Mouse (Mus musculus) adrenal gland, adult 2 months (tissue): ENCODE results near the gene Katnbl1. TPM values are rescaled to one million over a fixed set of nuclear protein-coding genes. Genes with fewer than 3 reads are reported as not detected.

Experiments used
- DNase-seq: peaks from one replicate; pipeline ENCODE4 v3.0.0; 2021
- long read RNA-seq: library from polyadenylated mRNA; stranded (forward); transcript quantifications from one replicate; pipeline ENCODE4 v2.0.0, GENCODE M21; 2021
- polyA plus RNA-seq: library from polyadenylated mRNA; depleted of rRNA; stranded (reverse); fragments of >200 nt; gene quantifications from 2 replicates; pipeline ENCODE4 v1.2.3, GENCODE M21; 2012; rRNA removed
- total RNA-seq, 2 experiments: library from RNA; stranded (reverse); gene quantifications; 2 replicates each; pipeline ENCODE4 v1.2.3; 2021

Katnbl1 gene
- total RNA-seq: 10 to 100 TPM; 10.4 to 10.5 TPM
- polyA plus RNA-seq: 0.30 and 0.35 TPM in 2 replicates
- long read RNA-seq, transcript Katnbl1-201 (10 exons, 2,886 nt): major isoform, 11 of 12 reads
- long read RNA-seq, partial matches to known transcripts: 0 of 12 reads
- long read RNA-seq, other reads (novel, unspliced or antisense): 1 of 12 reads

DNA sequence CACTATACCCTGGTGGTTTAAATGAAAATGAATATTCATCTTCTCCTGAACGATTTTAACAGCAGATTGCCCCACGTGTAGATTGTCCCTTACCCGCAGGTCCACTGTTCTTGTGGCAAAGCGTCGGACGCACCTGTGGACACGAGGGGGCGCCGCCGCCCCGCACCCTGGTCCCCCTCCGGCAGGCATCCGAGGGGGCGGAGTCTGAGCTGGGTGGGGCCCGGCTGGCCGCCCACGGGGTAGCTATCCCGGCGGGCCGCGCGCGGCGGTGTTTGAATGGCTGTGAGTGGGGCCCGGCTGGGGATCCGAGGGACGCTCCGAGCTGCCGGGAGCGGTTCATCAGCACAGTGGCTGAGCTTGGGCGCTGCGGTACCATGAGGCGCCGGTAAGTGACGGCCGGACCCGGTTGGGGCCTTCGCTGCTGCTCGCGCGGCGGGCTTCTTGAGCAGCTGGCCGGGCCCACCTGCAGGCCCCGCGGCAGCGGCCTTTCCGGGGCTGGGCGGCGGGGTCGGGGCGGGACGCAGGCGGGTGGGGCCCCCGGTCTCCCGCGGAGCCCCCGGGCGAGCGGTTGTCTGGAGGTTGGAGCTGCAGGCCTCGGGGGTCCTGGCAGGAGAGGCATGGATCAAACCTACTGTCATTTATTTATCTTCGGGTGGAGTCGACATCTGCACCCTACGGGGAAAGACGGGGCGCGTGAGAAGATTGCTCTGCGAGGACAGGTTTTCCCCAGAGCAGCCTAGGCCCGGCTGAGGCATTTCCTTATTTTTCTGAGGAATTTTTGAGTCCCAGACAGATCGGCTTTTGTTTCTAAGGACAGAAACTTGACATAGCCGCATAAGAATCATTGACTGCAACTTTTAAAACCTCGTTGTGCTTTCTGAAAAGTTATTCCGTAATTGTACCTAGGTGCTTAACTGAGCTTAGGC lies at the start of gene Katnbl1:
Gene Katnbl1, plus strand, starts transcription at position 239 of the 926 bp plus-strand sequence.
- DNase-seq: peak; percentile 98

DNA sequence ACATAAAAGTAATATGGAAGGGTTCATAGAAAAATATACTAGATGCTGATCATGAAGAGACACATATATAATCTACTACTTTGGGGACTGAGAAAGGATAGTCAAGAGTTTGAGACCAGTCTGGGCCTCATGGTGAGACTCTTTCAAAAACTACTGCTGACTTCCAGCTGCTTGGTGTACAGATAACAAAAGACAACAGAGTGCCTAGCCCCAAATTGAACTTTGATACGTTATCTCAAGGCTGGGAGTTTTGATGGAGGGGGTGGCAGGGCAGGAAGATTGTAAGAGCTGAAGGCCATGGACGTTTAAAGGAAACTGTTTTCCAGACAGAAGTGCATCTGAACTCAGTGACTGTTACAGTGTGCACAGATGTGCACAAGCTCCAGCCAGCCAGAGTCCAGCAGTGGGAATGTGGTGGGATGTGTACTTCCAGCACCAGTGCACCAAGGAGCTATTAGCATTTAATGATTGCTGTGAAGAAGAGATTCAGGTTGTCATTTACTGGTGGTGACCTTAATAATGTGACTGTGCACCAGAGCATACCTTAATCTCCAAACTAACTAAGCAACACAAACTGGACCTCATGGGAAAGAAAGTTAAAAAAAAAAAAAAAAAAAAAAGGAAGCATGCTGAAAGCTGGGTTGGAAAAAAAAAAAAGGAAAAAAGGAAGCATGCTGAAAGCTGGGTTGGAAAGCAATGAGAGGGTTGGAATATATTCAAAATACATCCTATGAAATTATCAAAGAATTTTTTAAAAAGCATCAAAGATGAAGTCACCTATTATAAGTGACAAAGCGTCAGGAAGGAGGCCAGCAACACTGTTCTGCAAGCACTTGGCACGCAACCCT lies 46.7 kb upstream of the Katnbl1 start:
- DNase-seq: no peak

DNA sequence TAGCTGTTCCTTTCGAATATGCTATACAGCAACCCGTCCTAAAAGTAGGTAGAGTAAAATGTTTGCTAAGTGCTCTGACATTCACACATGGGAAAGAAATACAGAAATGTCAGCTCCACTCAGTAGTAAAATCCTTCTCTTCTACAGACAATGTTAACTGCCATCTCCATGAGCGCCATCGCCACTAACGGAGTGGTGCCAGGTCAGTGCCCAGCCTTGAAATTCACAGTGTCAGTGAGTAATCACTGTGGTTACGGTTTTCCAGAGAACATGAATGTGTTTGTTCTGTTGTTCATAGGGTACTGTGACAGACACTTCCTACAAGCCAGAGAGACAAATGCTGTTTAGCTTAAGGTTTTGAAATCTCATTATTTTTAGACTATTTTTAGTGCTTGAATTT lies 41.8 kb upstream of the Katnbl1 start:
- peak; percentile 69 for DNase-seq

DNA sequence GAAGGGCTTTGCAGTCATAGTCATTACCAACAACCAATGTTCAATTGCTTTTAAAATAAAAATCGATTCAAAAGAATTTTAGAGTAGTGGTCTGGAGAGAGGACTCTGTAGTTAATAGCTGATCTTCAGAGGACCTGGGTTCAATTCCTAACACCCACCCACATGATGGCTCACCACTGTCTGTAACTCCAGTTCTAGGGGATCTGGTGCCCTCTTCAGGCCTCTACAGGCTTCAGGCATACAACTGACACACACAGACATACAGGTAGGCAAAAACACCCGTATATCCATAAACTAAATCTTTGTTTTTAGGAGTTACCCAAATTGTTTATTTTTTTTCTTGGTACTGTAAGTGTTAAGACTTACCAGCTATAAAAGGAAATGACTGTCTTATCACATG lies 39.3 kb upstream of the Katnbl1 start:
- DNase-seq: no peak

DNA sequence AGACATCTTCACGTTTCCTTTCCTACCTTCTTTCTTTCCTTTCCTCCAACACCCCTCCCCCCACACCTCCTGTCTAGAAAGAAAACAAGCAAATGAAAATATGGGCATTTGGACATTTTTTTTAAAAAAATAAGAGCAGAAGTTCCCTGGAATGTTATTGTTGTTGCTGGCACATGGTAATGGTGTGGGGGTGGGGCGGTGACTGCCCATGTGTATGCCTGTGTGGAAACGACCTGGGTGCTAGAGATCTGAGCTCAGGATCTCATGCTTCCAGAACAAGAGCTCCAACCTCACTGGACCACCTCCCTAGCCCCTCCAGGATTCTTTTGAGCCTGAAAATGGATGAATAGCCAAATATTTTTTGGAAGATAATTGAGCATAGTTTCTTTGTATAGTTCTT lies 37.9 kb upstream of the Katnbl1 start:
- DNase-seq: peak; percentile 13

DNA sequence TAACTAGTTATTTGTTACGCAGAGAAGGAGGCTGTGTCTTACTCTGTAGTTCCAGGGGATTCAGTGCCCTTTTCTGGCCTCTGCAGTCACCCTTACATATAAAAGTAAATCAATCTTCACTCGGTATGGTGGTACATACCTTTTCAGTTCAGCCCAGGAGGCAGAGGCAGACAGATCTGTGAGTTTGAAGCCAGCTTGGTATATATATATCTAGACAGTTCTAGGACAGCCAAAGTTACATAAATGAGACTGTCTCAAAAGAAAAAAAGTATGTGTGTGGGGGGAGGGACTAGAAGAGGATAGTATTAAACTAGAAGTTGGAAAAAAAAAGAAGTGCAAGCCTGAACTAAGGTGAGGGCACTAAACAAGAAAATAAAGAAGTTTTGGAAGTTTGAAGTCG lies 30.8 kb upstream of the Katnbl1 start:
- DNase-seq: no peak

DNA sequence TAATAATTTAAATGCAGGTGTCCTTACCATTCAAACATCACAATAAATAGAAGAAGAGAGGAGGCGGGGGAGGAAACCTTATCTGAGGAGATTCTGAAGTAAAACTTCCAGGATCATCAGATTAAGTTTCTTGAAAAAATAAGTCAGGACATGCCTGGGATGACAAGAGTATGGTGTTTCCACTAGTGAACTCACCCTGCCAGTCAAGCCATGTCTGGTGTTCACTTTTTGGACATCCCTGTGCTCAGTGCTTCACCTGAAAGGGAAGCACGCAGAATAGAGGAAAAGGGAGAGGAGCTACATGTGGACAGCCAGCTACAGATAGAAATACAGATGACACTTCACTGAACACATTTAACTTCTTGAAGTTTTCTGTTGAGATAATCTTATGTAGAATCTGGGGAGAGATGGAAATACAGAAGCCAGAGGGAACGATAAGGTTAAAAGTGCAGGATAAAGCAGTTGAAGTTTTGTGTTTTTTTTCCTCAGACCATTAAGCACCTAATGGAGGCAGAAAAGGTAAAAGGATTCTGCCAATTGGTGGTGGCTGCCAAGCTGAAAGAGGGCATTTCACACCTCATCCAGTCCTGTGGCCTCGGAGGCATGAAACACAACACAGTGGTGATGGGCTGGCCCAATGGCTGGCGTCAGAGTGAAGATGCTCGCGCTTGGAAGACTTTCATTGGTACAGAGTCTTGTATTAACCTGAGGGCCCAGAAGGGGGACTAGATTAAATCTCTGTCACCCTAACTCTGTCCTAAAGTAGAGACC lies 25.1 kb upstream of the Katnbl1 start:
- no peak for DNase-seq

DNA sequence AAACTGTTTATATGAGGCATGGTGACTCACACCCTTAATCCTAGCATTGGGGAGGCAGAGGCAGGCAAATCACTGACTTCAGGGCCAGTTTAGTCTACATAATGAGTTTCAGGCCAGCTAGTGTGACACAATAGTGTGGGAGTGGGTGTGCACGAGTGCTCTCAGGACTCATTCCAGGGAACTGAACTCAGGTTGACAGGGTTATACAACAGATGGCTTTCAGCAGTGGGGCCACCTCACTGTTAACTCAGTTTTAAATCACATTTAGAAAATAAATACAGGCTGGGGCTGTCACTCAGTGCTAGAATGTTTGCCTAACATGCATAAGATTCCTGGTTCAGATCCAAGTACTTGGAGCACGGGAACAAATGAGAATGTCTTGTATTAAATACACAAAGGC lies 19.4 kb upstream of the Katnbl1 start:
- DNase-seq: no peak

DNA sequence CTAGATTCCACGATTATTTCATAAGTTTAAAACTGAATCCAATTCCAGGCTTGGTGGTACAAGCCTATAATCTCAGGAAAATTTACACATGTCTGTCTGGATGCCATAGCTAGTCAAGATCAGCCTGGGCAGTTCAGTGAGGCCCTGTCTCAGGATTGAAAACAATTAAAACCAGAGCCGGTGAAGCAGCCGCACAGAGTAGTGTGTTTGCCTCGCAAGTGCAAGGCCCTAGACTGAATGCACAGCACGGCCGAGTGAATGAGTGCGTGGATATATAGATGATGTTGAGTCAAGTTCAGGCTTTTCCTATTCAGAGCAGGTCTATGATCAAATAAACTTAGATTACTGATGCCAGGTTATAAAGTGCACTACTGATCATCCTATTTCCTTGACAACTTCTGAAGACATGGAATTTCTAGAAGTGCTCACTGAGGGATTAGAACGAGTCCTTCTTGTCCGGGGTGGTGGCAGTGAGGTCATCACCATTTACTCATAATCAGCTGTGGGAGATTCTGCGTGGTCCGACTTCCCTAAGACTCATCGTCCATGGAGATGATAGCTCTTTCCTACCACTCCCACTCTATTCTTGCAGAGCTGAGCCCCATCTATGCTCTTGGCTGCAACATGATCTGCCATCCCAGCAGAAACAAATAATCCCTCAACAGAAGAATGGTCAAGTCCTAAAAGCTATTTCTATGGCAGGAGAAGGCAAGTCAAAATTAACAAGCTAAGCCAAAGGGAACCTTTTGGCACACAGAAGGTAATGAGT lies 18.8 kb upstream of the Katnbl1 start:
- DNase-seq: no peak

DNA sequence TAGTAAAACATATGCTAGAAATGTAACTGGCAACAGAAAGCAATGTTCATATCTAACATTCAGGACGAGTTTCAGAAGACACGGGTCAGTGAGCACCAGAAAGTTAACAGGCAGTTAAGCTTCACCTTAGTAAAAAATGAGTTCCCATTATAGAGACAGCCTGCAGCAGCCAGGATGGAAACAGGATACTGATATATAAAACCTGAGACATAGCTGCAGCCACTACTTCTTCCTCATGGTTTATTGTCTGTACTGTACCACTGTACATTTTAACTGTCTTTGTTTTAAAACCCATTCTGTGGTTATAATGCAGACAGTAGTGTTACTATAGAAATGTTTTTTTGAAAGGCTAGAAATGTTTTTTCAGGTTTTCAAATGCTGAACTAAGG lies 18.2 kb upstream of the Katnbl1 start:
- DNase-seq: no peak

DNA sequence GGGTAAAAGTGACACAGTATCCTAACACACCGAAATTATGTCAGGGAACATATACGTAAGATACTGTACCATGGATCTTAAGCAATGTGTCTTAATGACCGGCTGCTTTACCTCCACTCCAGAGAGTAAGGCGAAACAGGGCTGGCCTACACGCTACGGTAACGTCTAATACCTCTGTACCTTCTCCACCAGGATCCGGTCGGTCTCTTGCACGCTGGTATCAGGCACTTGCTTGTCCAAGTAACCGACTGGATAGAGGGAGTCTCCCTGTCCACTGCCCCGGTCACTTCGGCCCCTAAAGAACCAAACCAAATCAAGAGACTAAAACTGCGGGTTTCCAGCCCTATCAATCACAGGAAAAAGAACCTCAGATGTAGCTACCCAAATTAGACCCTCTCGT lies 11.8 kb upstream of the Katnbl1 start:
- DNase-seq: no peak

DNA sequence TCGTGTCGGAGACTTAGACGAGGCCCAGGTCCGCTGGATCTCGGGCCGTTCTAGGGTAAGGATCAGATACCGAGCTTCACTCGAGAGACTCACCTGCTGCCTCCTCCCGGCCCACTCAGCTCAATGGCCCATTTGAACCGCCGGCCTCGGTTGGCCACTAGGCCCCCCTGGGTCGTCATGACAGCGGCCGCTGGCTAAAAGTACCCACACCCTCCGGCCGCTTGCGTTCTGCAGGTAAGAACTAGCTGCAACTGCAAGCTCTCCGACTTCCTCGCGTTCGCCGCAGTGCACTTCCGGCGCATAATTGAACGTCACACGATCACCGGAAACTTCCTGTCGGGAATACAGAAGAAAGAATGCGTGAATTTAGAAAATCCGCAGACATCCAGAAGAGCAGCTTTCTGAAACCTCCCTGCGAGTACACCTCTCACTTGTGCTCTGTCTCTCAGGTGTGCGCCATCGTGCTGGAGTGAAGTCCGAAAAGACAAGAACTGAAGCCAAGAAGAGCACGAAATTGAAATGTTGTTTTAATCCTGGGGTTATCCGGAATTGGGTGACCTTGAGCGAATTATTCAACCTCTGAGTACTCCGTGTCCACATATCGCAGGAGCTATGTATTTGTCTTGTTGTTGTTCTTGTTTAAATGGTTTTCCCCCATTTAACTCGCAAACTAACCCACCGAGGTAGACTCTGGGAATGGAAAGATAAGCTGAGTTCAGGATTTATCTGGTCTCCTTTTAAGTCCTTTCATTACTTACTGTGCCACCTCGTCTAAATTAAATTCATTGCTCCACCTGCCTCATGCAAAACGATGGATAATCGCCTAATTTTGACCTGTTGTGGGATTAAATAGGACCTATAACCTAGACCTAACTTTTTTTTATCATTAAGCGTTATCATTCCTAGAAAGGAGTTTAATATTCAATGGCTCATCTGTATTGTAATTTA lies 11.0 kb upstream of the Katnbl1 start, which contains the start of gene Emc4:
Gene Emc4, minus strand, starts transcription at position 302 of the 948 bp plus-strand sequence.
- peak; percentile 93 for DNase-seq

DNA sequence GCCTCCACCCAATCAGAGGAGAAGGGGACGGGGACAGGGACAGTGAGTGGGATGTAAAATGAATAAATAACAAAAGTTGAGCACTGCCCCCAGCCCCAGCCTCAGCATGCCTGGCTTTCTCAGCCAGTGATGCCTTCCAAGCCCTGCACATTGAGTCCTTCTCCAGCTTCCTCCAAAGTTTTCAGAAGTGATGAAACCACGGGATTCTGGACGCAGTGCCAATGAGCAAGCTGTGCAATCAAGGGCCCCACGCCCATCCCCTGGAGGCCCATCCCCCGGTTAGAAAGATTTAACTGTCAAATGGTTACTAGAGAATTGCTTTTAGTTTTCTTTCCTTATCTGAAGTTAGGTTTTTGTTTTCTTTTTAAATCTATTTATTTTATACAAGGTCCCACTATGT lies 9.1 kb upstream of the Katnbl1 start:
- DNase-seq: peak; percentile 25

DNA sequence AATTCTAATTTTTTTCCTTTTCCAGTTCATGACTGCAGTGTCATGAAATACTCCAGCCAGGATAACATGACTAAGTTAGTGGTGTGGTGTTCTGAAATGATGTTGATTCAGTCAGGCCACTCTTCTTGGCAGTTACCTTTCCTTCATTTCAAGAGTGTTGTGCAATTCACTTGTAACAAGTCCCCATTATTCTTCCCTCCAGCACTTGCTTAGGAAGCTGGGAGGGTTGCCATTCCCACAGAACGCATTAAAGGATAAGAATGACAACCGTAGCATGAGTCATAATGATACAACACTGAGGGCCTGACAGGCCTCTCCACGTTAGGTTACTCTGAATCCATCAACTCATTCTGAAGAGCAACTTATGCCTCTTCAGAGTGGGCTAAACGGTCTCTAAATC lies 5.9 kb upstream of the Katnbl1 start:
- peak; percentile 49 for DNase-seq

DNA sequence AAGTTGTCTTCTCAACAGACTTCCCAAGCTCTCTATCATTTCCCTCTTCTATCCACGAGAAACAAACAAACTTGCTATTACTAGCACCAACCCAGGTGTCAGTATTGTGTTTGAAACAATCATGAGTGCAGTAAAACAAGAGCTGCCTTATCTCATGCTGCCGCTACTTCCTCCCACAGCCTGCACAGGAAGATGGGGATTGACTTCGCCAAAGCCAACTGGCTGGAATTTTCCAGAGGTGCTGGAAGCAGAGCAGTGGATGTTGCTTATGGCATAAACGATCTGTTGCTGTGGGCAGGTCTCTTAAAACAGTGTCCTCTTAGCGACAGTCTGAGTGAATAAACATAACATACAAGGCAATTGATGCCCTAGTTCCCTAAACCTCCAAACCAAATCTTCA lies 4.4 kb upstream of the Katnbl1 start:
- no peak for DNase-seq

DNA sequence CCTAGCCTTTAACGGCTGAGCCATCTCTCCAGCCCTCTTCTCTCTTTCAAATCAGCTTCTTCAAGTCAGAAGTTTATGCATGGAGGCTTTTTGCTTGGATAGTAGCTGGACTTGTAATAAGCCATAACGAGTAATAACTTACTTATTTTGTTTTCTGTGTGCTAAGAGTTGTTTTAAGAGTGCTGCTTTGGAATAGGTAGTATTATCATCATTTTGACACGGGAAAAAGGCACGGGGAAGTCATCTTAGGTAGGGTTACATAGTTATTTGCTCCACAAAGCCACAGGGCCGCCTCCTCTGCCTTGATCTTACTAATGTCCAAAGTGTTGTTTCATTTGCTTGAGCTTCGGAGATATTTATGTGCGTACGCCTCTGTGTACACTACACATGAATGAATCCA lies 1.1 kb downstream of the Katnbl1 start:
- no peak for DNase-seq

DNA sequence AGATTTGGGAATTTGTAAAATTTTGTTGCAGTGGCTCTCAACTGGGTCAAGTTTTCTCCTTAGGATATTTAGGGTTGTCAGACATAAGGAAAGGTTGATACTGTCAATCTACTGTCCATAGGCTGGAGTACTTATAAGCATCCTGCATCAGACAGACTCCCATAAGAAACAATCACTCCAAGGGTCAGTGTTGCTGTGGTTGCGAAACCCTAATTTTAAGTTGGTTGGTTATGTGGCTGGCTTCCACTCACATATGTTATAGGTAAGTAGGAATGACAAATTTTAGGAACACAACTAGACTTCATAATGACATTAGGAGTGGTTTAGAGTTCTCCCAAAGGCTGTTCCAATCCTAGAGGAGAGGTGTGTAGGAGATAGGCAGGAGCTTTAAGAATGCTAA lies 2.2 kb downstream of the Katnbl1 start:
- DNase-seq: no peak

DNA sequence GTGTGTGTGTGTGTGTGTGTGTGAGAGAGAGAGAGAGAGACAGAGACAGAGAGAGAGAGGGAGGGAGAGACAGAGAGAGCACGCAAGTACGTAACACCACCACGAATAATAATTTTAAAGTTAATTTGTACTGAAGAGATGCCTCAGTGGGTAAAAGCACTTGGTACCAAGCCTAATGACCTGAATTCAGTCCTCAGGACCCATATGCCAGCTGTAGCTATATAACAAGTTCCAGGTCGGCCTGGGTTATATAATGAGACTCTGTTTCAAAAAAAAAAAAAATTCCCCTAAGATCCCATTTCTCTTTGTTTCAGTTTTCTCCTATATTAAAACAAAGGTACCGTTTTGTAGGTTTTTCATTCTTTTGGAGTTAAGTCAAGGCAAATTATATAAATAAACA lies 11.8 kb downstream of the Katnbl1 start:
- no peak for DNase-seq

DNA sequence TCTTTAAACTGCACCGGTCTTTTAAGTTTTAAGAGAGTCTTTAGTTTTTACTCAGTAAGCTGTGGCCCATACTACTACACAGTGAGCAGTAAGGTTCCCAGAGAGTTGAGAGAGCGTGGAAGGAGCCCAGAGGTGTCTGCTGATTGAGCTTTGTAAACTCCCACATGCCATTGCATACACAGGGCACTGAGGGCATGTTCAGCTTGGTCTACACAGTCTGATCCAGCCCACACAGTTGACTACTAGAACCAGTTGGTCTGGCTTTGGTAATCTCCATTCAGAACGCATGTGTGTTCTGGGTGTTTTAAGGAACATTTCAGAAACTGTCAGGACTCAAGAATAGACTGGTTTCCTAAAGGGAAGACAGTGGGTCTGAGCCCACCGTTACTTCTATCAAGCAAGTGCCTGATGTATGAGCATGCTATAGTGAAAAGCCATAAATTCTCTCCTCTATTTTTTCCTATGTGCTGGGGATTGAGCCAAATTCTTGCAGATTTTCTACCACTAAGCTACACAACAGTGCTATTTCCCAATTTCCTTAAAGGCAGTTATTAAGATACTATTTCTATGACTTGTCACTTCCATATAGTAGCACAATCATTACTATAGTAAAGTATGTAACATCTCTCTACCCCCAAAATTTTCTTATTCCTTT lies 12.5 kb downstream of the Katnbl1 start:
- DNase-seq: no peak
